Mouse (Mus musculus): ENCODE data around the gene Stk10. TPM values are rescaled to one million over a fixed set of nuclear protein-coding genes. Genes with fewer than 3 reads are reported as not detected.

Stk10 gene
- total RNA-seq (2023): 100 to 1,000 TPM; 258 to 267 TPM

GRCm38 (mm10) chr11:32532765-32533481 lies at the start of gene Stk10:
Gene Stk10 (plus strand): TSS chr11:32533305.

GRCm38 (mm10) chr11:32531871-32532764 lies 987 bp upstream of the Stk10 start, which contains the start of gene Efcab9:
Gene Efcab9 (minus strand): TSS chr11:32532081.

GRCm38 (mm10) chr11:32642249-32642876 lies 109.3 kb downstream of the Stk10 start, which contains the start of gene Fbxw11:
Gene Fbxw11 (plus strand): TSS chr11:32642724.

Other genes with a start within 250 kb of the Stk10 start
- gene Hba-a1, start 249.8 kb upstream of the Stk10 start, total RNA-seq (2023): 10 to 100 TPM; 19.0 to 64.4 TPM
- not detected for gene Hbq1b, start 246.3 kb upstream of the Stk10 start, total RNA-seq (2023)
- gene Hba-a2, start 236.8 kb upstream of the Stk10 start, total RNA-seq (2023): 10 to 100 TPM; 10.9 to 33.4 TPM
- gene Hbq1a, start 233.2 kb upstream of the Stk10 start, total RNA-seq (2023): not detected
- gene Sh3pxd2b, start 185.5 kb upstream of the Stk10 start, total RNA-seq (2023): under 1 TPM in 1 of 2 experiments, not detected in 1; 0.20 TPM
- gene Ubtd2, start 77.9 kb upstream of the Stk10 start, total RNA-seq (2023): 1 to 10 TPM; 4.3 to 4.9 TPM
- 1 to 10 TPM; 3.6 to 4.3 TPM for gene Efcab9, start 1.2 kb upstream of the Stk10 start, total RNA-seq (2023)
- gene Fbxw11, start 109.4 kb downstream of the Stk10 start, total RNA-seq (2023): 10 to 100 TPM; 55.9 to 59.7 TPM

Data from T-cell, adult 66 days (primary cell).